Mouse (Mus musculus): ENCODE measurements at regions not wholly inside any gene's neighbourhood (a gene's known extent, or its start where the extent isn't known, plus 50 kb on each side); places are given as distances from the start of the nearest gene placed in this dataset.

- no peak for TF ChIP-seq CTCF (IDR thresholded peaks at IDR 0.05 in 2 of 3, conservative IDR thresholded peaks at IDR 0.05 in 1 of 3; ENCODE audit: control insufficient read depth in 1 of 3, insufficient read depth in 1 of 3, low read depth in 2 of 3, low read length in 3 of 3, poor library complexity in 1 of 3, severe bottlenecking in 1 of 3)
- no peak for TF ChIP-seq MYB (IDR thresholded peaks at IDR 0.05; ENCODE audit: low read depth, low read length)
- no peak for TF ChIP-seq POLR2A (IDR thresholded peaks at IDR 0.05; ENCODE audit: control insufficient read depth in 1 of 2, insufficient read depth in 1 of 2, low read depth in 1 of 2, low read length in 2 of 2, poor library complexity in 1 of 2)
- no peak for TF ChIP-seq RAD21 (IDR thresholded peaks at IDR 0.05; ENCODE audit: low read depth, low read length)
Measured at GRCm38 (mm10) chr10:99396630-99397029, 133.6 kb downstream of the Dusp6 start.

All from MEL (cell line).